Mouse (Mus musculus) cerebellum, adult 11-12 months (tissue): ENCODE measurements around the gene Olfr1463.

Experiments
- DNase-seq: peaks from one replicate; pipeline ENCODE4 v3.0.0; 2022

Gene Olfr1463

DNA sequence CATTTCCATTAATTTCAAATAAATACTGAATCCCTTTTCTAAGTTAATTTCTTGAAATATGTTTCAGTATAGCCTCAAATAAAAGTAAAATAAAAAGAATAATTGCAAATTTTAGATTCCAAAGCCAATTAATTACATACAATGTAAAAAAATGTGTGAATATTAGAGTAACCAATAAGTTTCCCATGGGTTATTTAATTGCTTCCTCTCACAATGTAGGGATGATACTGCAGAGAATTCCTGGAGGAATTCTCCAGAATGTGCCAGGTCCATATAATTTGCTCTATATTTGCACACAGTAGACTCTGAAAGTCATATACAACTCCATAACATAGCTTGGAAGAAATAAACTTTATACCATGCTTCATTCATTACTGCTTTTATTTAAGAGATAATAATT is at the start of gene Olfr1463:
Olfr1463 (plus strand) TSS at position 301 of the 400 bp plus-strand sequence.
- no peak for DNase-seq

GRCm38 (mm10) chr19:13185434-13185833 is 45.7 kb upstream of the Olfr1463 start, which contains the start of gene Olfr1462:
Gene Olfr1462 (plus strand): TSS chr19:13185734.
- no peak for DNase-seq

DNA sequence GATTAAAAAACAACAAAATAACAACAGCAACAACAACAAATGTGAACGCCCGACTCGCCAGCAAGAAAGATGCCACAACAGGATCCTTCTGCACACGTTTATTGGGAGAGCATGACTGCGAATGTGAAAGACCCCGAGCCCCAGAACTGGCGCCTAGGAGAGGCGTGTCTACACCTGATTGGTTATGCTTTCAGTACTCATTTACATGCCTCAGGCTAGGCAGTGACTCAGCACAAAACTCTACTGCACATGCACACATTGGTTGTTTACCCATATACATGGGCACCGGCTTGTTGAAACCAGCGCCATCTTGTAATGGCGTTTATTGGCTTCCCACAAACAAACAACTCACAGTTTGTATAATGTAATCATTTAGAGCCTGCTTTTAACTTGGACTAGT is 9.5 kb upstream of the Olfr1463 start:
- DNase-seq = no peak
